Mouse (Mus musculus): ENCODE data around the gene Arid1a.
"Not testable (repeated sequence)": the region's sequence is repeated elsewhere in the genome, so short reads cannot be mapped to it uniquely, and the experiment has no call there.

Gene Arid1a

GRCm38 (mm10) chr4:133674331-133674695 lies 82.3 kb downstream of the Arid1a start:
- DNase-seq (ENCODE audit: low read depth, low spot score), result no peak

GRCm38 (mm10) chr4:133673666-133674330 lies 82.8 kb downstream of the Arid1a start:
- DNase-seq (ENCODE audit: low read depth, low spot score), result peak; percentile 48

- peak; percentile 55 for DNase-seq (ENCODE audit: low read depth, low spot score)
These were observed 83.5 kb downstream of the Arid1a start for GRCm38 (mm10) chr4:133672845-133673647.

GRCm38 (mm10) chr4:133671881-133672844 lies 84.4 kb downstream of the Arid1a start, which contains the start of gene Pigv:
Pigv (minus strand) TSS chr4:133672647.
- DNase-seq (ENCODE audit: low read depth, low spot score), result peak; percentile 85

GRCm38 (mm10) chr4:133671184-133671880 lies 85.2 kb downstream of the Arid1a start:
- peak; percentile 88 for DNase-seq (ENCODE audit: low read depth, low spot score)

- DNase-seq (ENCODE audit: low read depth, low spot score), result peak; percentile 44
These were observed 86.8 kb downstream of the Arid1a start for GRCm38 (mm10) chr4:133669652-133670210.

- no peak for DNase-seq (ENCODE audit: low read depth, low spot score)
These were observed 88.0 kb downstream of the Arid1a start for GRCm38 (mm10) chr4:133668537-133668936.

- DNase-seq (ENCODE audit: low read depth, low spot score), result no peak
These were observed 90.4 kb downstream of the Arid1a start for GRCm38 (mm10) chr4:133666199-133666598.

- no peak for DNase-seq (ENCODE audit: low read depth, low spot score)
These were observed 91.5 kb downstream of the Arid1a start for GRCm38 (mm10) chr4:133665118-133665517.

GRCm38 (mm10) chr4:133662945-133663344 lies 93.6 kb downstream of the Arid1a start:
- no peak for DNase-seq (ENCODE audit: low read depth, low spot score)

- no peak for DNase-seq (ENCODE audit: low read depth, low spot score)
These were observed 94.1 kb downstream of the Arid1a start for GRCm38 (mm10) chr4:133662421-133662820.

GRCm38 (mm10) chr4:133660193-133661155 lies 96.1 kb downstream of the Arid1a start:
- peak; percentile 94 for DNase-seq (ENCODE audit: low read depth, low spot score)

GRCm38 (mm10) chr4:133659497-133660192 lies 96.9 kb downstream of the Arid1a start:
- DNase-seq (ENCODE audit: low read depth, low spot score), result peak; percentile 66

- DNase-seq (ENCODE audit: low read depth, low spot score), result no peak
These were observed 97.8 kb downstream of the Arid1a start for GRCm38 (mm10) chr4:133658729-133659128.

GRCm38 (mm10) chr4:133657829-133658458 lies 98.6 kb downstream of the Arid1a start:
- DNase-seq (ENCODE audit: low read depth, low spot score), result no peak

- DNase-seq (ENCODE audit: low read depth, low spot score), result no peak
These were observed 99.6 kb downstream of the Arid1a start for GRCm38 (mm10) chr4:133656997-133657396.

GRCm38 (mm10) chr4:133656294-133656693 lies 100.3 kb downstream of the Arid1a start:
- no peak for DNase-seq (ENCODE audit: low read depth, low spot score)

GRCm38 (mm10) chr4:133654070-133654469 lies 102.5 kb downstream of the Arid1a start:
- DNase-seq (ENCODE audit: low read depth, low spot score), result not testable (repeated sequence)
